Mouse (Mus musculus): ENCODE results near the gene Ranbp3. TPM values are rescaled to one million over a fixed set of nuclear protein-coding genes. Genes with fewer than 3 reads are reported as not detected.

Ranbp3 gene
- polyA plus RNA-seq, 1 experiment from 2014 or later: 116 TPM

DNA sequence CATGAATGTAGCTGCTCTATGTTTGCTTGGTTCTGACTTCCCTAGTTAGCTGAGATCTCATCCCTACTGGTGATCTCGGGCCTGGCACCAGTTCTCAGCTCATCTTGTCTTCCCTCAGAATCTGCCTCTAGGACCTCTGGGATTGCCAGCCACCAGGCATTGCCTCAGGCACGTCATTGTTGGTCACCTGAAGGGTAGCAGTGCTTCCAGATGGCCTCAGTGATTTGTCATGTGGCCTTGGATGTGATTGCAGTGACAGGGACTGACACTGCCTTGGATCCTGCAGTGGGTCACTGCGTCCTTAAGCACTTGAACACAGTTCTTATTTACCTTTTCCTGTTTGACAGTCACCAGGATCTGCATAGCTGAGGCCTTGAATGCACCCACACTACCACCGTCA, 8.7 kb downstream of the Ranbp3 start:
- Histone ChIP-seq H3K27ac (no peak overlapping the region), H3K36me3 (peaks cover 94% of the 10 kb centered on the region), H3K9me3 (no peaks in the 10 kb centered on the region), H3K9ac (replicated peaks) (0 out of 2 replicates have a peak overlapping the region, but pooled peaks have one; percentile 4), H3K4me1 (replicated peaks) (no peaks in the 10 kb centered on the region), H3K4me3 (replicated peaks) (no peak overlapping the region), H3K27me3 (no peaks in the 10 kb centered on the region), H3K4me2 (no peak overlapping the region)
- 79% methylated on average over 4 of the region's 4 CpGs for WGBS
- ATAC-seq (ENCODE audit: insufficient number of reproducible peaks, insufficient read depth, low FRiP score, low TSS enrichment, low read depth): no peak

- ATAC-seq (ENCODE audit: insufficient number of reproducible peaks, insufficient read depth, low FRiP score, low TSS enrichment, low read depth): no peak
- no peaks in the 10 kb centered on the region for H3K9me3 ChIP-seq
- no peak overlapping the region for H3K4me3 ChIP-seq (replicated peaks)
- H3K27me3 ChIP-seq: no peaks in the 10 kb centered on the region
- no peaks in the 10 kb centered on the region for H3K4me1 ChIP-seq (replicated peaks)
- no peak overlapping the region for H3K9ac ChIP-seq (replicated peaks)
- H3K36me3 ChIP-seq: peaks cover 94% of the 10 kb centered on the region
- H3K4me2 ChIP-seq: no peak overlapping the region
- no peak overlapping the region for H3K27ac ChIP-seq
- WGBS: 83% methylated on average over 3 of the region's 3 CpGs
Observed at GRCm38 (mm10) chr17:56682880-56683279, 9.8 kb downstream of the Ranbp3 start.

GRCm38 (mm10) chr17:56683546-56684140, 10.5 kb downstream of the Ranbp3 start:
- no peak overlapping the region for H3K9ac ChIP-seq (replicated peaks)
- ATAC-seq (ENCODE audit: insufficient number of reproducible peaks, insufficient read depth, low FRiP score, low TSS enrichment, low read depth): no peak
- no peak overlapping the region for H3K27ac ChIP-seq
- H3K4me2 ChIP-seq: no peak overlapping the region
- H3K36me3 ChIP-seq: peaks cover 96% of the 10 kb centered on the region
- WGBS: 88% methylated on average over 5 of the region's 5 CpGs
- no peaks in the 10 kb centered on the region for H3K27me3 ChIP-seq
- no peaks in the 10 kb centered on the region for H3K9me3 ChIP-seq
- H3K4me3 ChIP-seq (replicated peaks): no peak overlapping the region
- no peaks in the 10 kb centered on the region for H3K4me1 ChIP-seq (replicated peaks)

DNA sequence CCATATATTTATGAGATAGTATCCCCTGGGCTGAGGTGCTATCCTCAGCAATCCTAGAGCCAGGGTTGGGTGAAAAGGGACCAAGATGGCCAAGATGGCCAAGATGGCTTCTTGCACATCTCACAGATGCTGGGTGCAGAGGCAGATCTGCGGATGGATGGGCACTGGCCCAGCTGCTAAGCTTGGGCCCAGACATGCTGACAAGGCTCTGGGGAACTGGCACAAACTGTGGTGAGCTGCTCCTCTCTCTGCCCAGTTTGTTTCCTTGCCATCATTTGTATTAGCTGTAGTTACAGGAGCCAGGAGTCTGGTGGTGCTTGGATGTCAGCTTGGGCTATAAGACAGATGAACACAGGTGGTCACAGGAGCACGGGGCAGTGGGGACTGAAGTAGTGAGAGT, 11.6 kb downstream of the Ranbp3 start:
- ATAC-seq (ENCODE audit: insufficient number of reproducible peaks, insufficient read depth, low FRiP score, low TSS enrichment, low read depth): no peak
- Histone ChIP-seq H3K4me3 (replicated peaks) (no peak overlapping the region), H3K27me3 (no peaks in the 10 kb centered on the region), H3K4me2 (no peak overlapping the region), H3K9ac (replicated peaks) (no peak overlapping the region; the same call in 1 of the 2 replicates), H3K4me1 (replicated peaks) (no peaks in the 10 kb centered on the region), H3K36me3 (peaks cover 96% of the 10 kb centered on the region), H3K27ac (no peak overlapping the region), H3K9me3 (no peaks in the 10 kb centered on the region)
- 87% methylated on average over 2 of the region's 2 CpGs for WGBS

DNA sequence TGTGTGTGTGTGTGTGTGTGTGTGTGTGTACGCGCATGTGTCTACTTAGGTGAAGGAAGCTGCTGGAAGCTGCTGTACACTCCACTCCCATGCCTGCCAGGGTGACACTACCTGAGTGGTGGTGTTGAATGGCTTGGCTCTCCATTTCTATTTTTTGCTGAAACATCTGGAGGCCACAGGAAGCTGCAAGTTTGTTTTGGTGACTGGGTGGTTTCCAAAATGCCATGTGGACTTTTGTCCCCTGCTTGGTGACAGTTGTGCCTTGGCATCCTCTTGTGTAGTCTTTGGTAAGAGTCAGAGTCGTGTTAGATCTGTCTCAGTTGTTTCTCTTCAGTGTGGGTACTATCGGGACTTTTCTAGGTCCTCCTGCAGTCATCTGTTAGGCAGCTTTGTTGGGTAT, 13.7 kb downstream of the Ranbp3 start:
- Histone ChIP-seq H3K27ac (no peak overlapping the region), H3K4me1 (replicated peaks) (no peaks in the 10 kb centered on the region), H3K9ac (replicated peaks) (no peak overlapping the region), H3K27me3 (no peaks in the 10 kb centered on the region), H3K4me3 (replicated peaks) (no peak overlapping the region), H3K9me3 (no peaks in the 10 kb centered on the region), H3K4me2 (no peak overlapping the region), H3K36me3 (peaks cover 97% of the 10 kb centered on the region)
- WGBS: 89% methylated on average over 4 of the region's 4 CpGs
- ATAC-seq (ENCODE audit: insufficient number of reproducible peaks, insufficient read depth, low FRiP score, low TSS enrichment, low read depth): no peak

- Histone ChIP-seq H3K9ac (replicated peaks) (no peak overlapping the region), H3K4me3 (replicated peaks) (no peak overlapping the region), H3K4me1 (replicated peaks) (0 out of 2 replicates have a peak, but pooled peaks cover under 1% of the 10 kb centered on the region), H3K4me2 (no peak overlapping the region), H3K27ac (no peak overlapping the region), H3K36me3 (peaks cover 97% of the 10 kb centered on the region), H3K27me3 (no peaks in the 10 kb centered on the region), H3K9me3 (no peaks in the 10 kb centered on the region)
- ATAC-seq (ENCODE audit: insufficient number of reproducible peaks, insufficient read depth, low FRiP score, low TSS enrichment, low read depth): no peak
Observed at GRCm38 (mm10) chr17:56688045-56688444, 15.0 kb downstream of the Ranbp3 start.

- Histone ChIP-seq H3K4me1 (replicated peaks) (peaks cover 7% of the 10 kb centered on the region), H3K9ac (replicated peaks) (no peak overlapping the region), H3K27ac (no peak overlapping the region), H3K36me3 (peaks cover 99% of the 10 kb centered on the region), H3K27me3 (no peaks in the 10 kb centered on the region), H3K9me3 (no peaks in the 10 kb centered on the region), H3K4me2 (no peak overlapping the region), H3K4me3 (replicated peaks) (no peak overlapping the region)
- 86% methylated on average over 2 of the region's 2 CpGs for WGBS
- ATAC-seq (ENCODE audit: insufficient number of reproducible peaks, insufficient read depth, low FRiP score, low TSS enrichment, low read depth): no peak
Observed at GRCm38 (mm10) chr17:56688689-56689088, 15.6 kb downstream of the Ranbp3 start.

DNA sequence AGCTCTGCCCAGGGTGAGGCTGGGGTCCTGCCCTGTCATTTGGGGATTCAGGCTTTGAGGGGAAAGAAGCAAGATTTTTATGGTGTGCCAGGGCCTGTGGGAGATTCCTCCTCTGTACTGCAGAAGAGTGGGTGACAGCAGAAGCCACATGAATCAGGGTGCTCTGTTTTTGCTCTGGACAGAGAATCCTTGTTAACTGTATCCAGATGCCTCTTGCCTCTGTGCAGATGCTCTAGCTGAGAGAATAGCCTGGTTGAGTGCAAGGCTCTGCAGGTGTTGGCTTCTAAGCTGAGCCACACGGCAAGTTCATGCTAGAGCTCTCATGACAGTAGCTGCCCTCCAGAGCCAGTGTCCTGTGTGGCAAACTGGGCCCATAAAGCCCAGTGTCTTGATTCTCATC, 20.3 kb downstream of the Ranbp3 start:
- Histone ChIP-seq H3K36me3 (peaks cover 100% of the 10 kb centered on the region), H3K9ac (replicated peaks) (0 out of 2 replicates have a peak overlapping the region, but pooled peaks have one; percentile 6), H3K4me2 (no peak overlapping the region), H3K4me1 (replicated peaks) (peaks cover 11% of the 10 kb centered on the region), H3K4me3 (replicated peaks) (no peak overlapping the region), H3K27me3 (no peaks in the 10 kb centered on the region), H3K9me3 (no peaks in the 10 kb centered on the region), H3K27ac (no peak overlapping the region)
- 52% methylated on average over 1 of the region's 1 CpGs for WGBS
- no peak for ATAC-seq (ENCODE audit: insufficient number of reproducible peaks, insufficient read depth, low FRiP score, low TSS enrichment, low read depth)

- H3K9ac ChIP-seq (replicated peaks): no peak overlapping the region
- H3K4me1 ChIP-seq (replicated peaks): peaks cover 11% of the 10 kb centered on the region
- H3K27me3 ChIP-seq: no peaks in the 10 kb centered on the region
- no peak for ATAC-seq (ENCODE audit: insufficient number of reproducible peaks, insufficient read depth, low FRiP score, low TSS enrichment, low read depth)
- H3K9me3 ChIP-seq: no peaks in the 10 kb centered on the region
- peaks cover 100% of the 10 kb centered on the region for H3K36me3 ChIP-seq
- no peak overlapping the region for H3K27ac ChIP-seq
- H3K4me2 ChIP-seq: no peak overlapping the region
- 68% methylated on average over 6 of the region's 6 CpGs for WGBS
- H3K4me3 ChIP-seq (replicated peaks): no peak overlapping the region
Observed at GRCm38 (mm10) chr17:56693851-56694310, 20.8 kb downstream of the Ranbp3 start.

GRCm38 (mm10) chr17:56700451-56700850, 27.4 kb downstream of the Ranbp3 start:
- WGBS: 82% methylated on average over 2 of the region's 2 CpGs
- Histone ChIP-seq H3K4me1 (replicated peaks) (no peaks in the 10 kb centered on the region), H3K4me3 (replicated peaks) (no peak overlapping the region), H3K27me3 (no peaks in the 10 kb centered on the region), H3K36me3 (peaks cover 100% of the 10 kb centered on the region), H3K9me3 (no peaks in the 10 kb centered on the region), H3K27ac (no peak overlapping the region), H3K9ac (replicated peaks) (no peak overlapping the region), H3K4me2 (no peak overlapping the region)
- ATAC-seq (ENCODE audit: insufficient number of reproducible peaks, insufficient read depth, low FRiP score, low TSS enrichment, low read depth): no peak

GRCm38 (mm10) chr17:56703038-56703437, 29.9 kb downstream of the Ranbp3 start:
- Histone ChIP-seq H3K27ac (no peak overlapping the region), H3K9ac (replicated peaks) (no peak overlapping the region), H3K4me3 (replicated peaks) (no peak overlapping the region), H3K4me1 (replicated peaks) (no peaks in the 10 kb centered on the region), H3K36me3 (peaks cover 99% of the 10 kb centered on the region), H3K27me3 (no peaks in the 10 kb centered on the region), H3K4me2 (no peak overlapping the region), H3K9me3 (no peaks in the 10 kb centered on the region)
- no peak for ATAC-seq (ENCODE audit: insufficient number of reproducible peaks, insufficient read depth, low FRiP score, low TSS enrichment, low read depth)
- 84% methylated on average over 4 of the region's 4 CpGs for WGBS

DNA sequence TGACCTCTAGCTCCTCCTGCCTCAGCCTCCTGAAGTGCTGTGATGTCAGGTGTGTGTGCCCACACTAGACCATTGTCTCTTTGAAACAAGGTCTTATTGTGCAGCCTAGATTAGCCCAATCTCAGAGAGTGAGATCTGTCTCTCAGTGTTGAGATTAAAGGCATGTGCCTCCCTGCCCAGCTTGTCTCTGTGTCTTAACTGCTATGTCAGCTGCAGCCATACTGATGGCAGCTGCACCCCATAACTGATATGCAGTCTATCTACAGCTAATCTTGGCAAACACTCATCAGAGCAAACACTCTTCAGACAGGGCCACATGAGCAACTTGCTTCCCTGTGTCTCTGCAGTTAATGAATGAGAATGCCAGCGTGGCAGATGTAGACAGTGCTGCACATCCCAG, 33.4 kb downstream of the Ranbp3 start:
- Histone ChIP-seq H3K4me1 (replicated peaks) (no peaks in the 10 kb centered on the region), H3K9me3 (no peaks in the 10 kb centered on the region), H3K27ac (no peak overlapping the region), H3K27me3 (no peaks in the 10 kb centered on the region), H3K9ac (replicated peaks) (no peak overlapping the region), H3K4me2 (no peak overlapping the region), H3K36me3 (peaks cover 99% of the 10 kb centered on the region), H3K4me3 (replicated peaks) (no peak overlapping the region)
- ATAC-seq (ENCODE audit: insufficient number of reproducible peaks, insufficient read depth, low FRiP score, low TSS enrichment, low read depth): no peak
- 95% methylated on average over 1 of the region's 1 CpGs for WGBS
